Mouse (Mus musculus) lung, adult 2 months (tissue): ENCODE results near the gene Gm7247. TPM values are rescaled to one million over a fixed set of nuclear protein-coding genes. Genes with fewer than 3 reads are reported as not detected.

Source experiments
- DNase-seq: peaks from one replicate; pipeline ENCODE4 v3.0.0; 2022
- H3K4me1 ChIP-seq: fragments of 200-500 bp; 2 replicates; pipeline ENCODE4 v1.6.1; 2011; ENCODE audit warnings: low read length; ENCODE audit not compliant: control insufficient read depth, insufficient read depth
- H3K4me3 ChIP-seq: fragments of 200-500 bp; replicated peaks from 2 replicates; pipeline ENCODE3; 2011; ENCODE audit warnings: low read depth, mild to moderate bottlenecking, control low read depth, low read length; ENCODE audit errors: extremely low read depth
- CTCF ChIP-seq: fragments of 200-500 bp; IDR thresholded peaks from 2 replicates; pipeline ENCODE4 v1.5.1; 2011; ENCODE audit warnings: mild to moderate bottlenecking, low read length, control low read depth; ENCODE audit not compliant: insufficient read depth
- POLR2A ChIP-seq: fragments of 200-500 bp; IDR thresholded peaks from 2 replicates; pipeline ENCODE4 v1.6.1; 2011; ENCODE audit warnings: low read depth, mild to moderate bottlenecking, control low read depth, low read length, borderline replicate concordance; ENCODE audit errors: extremely low read depth
- WGBS: fragments of 180-500 bp; shearing (Covaris S2); methylation state at CpG from one replicate; pipeline ENCODE4 v1.1.7; 2018; 5-methylcytosine and 5-hydroxymethylcytosine counted together
- polyA plus RNA-seq: library from polyadenylated mRNA; depleted of rRNA; stranded (reverse); fragments of >200 nt; gene quantifications from 2 replicates; pipeline ENCODE4 v1.2.3, GENCODE M21; 2012; rRNA removed

Gene Gm7247
- polyA plus RNA-seq: not detected in 2 replicates

DNA sequence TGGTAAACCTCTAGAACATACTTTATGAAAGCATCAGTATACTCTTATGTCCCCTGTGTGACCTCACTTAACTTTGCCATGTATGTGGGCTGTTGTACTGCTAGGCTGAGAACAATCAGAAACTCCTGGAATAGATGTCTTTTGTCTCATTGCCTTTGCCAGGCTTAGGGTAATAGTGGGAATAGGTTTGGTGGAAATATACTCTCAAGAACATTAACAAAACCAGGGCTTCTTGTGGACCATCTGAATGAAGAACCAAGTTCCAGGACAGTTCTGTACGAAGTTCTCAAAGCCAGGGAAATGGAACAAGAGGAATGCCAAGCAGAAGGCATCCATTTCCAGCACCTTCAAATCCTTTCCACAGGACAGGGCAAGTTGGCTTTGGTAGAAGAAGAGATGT lies at the start of gene Gm7247:
Gm7247 (plus strand) TSS at position 301 of the 400 bp plus-strand sequence.
- Histone ChIP-seq H3K4me3 (no peak within 1 kb of the TSS), H3K4me1 (no peaks in the 10 kb centered on the region)
- 88% methylated on average over 1 of the region's 1 CpGs for WGBS
- no peak for TF ChIP-seq CTCF
- no peak for TF ChIP-seq POLR2A
- DNase-seq: no peak

- WGBS: 41% methylated on average over 1 of the region's 1 CpGs
- H3K4me3 ChIP-seq: no peak overlapping the region
- no peak for DNase-seq
- no peaks in the 10 kb centered on the region for H3K4me1 ChIP-seq
- TF ChIP-seq CTCF: no peak
- no peak for TF ChIP-seq POLR2A
Observed at GRCm38 (mm10) chr14:51324001-51324400, 37.6 kb upstream of the Gm7247 start.

DNA sequence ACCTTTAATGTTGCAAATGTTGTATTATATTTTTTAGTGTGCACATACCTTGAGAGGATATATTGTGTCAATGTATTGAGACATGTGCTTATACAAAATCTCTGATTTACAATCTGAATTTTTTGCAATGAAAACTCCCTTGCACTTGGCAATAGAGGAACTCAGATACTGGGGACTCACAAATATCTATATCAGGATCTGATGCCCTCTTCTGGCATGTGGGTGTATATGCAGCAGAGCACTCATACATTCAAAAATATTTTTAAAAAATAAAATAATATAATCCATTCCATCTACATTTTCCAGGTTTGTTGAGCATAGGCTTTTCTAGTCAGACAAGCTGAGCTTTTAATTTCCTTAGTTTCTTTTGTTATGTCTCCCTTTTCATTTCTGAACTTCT lies 15.5 kb upstream of the Gm7247 start:
- TF ChIP-seq POLR2A (no peak), CTCF (no peak)
- Histone ChIP-seq H3K4me1 (no peaks in the 10 kb centered on the region), H3K4me3 (no peak overlapping the region)
- DNase-seq: no peak

DNA sequence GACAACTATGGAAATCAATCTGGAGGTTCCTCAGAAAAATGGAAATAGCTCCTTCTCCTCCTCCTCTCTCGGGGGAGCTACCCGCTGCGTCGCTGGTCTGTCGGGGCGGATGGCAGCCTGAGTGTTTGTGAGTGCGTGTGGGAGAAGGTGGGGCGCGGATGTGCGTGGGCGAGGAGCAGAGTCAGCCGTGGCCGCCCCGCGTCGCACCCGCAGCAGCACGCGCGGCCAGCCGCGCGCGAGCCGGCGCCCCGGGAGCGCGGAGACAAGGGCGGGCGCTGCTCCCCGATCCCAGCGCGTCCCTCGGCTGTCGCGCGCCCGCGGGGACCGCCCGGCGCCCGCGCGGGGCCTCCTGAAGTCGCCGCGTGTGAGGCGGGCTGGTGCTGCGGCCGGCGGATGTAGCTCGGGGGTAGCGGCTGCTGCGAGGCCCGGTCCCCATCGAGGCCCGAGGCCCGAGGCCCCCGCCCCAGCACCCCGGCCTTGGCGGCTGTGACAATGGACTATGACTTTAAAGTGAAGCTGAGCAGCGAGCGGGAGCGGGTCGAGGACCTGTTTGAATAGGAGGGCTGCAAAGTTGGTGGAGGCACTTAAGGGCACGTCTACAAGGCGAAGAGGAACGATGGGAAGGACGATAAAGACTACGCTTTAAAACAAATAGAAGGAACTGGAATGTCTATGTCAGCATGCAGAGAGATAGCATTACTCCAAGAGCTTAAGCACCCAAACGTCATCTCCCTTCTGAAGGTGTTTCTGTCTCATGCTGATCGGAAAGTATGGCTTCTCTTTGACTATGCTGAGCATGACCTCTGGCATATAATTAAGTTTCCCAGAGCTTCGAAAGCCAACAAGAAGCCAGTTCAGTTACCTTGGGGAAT lies 3.2 kb upstream of the Gm7247 start:
- DNase-seq: no peak
- 5% methylated on average over 71 of the region's 75 CpGs for WGBS
- TF ChIP-seq CTCF: no peak
- no peak for TF ChIP-seq POLR2A
- no peaks in the 10 kb centered on the region for H3K4me1 ChIP-seq
- H3K4me3 ChIP-seq: no peak overlapping the region

- Histone ChIP-seq H3K4me1 (no peaks in the 10 kb centered on the region), H3K4me3 (no peak overlapping the region)
- 92% methylated on average over 20 of the region's 20 CpGs for WGBS
- no peak for DNase-seq
- TF ChIP-seq POLR2A (no peak), CTCF (no peak)
Observed at GRCm38 (mm10) chr14:51382805-51383204, 21.2 kb downstream of the Gm7247 start.

- DNase-seq: no peak
- Histone ChIP-seq H3K4me1 (no peaks in the 10 kb centered on the region), H3K4me3 (no peak overlapping the region)
- TF ChIP-seq POLR2A (no peak), CTCF (no peak)
- 94% methylated on average over 10 of the region's 10 CpGs for WGBS
Observed at GRCm38 (mm10) chr14:51384351-51384750, 22.8 kb downstream of the Gm7247 start.

GRCm38 (mm10) chr14:51385741-51386140 lies 24.2 kb downstream of the Gm7247 start:
- WGBS: 75% methylated on average over 4 of the region's 4 CpGs
- TF ChIP-seq CTCF (no peak), POLR2A (no peak)
- H3K4me3 ChIP-seq: no peak overlapping the region
- no peak for DNase-seq
- H3K4me1 ChIP-seq: no peaks in the 10 kb centered on the region

- no peaks in the 10 kb centered on the region for H3K4me1 ChIP-seq
- no peak for TF ChIP-seq CTCF
- no peak for TF ChIP-seq POLR2A
- H3K4me3 ChIP-seq: no peak overlapping the region
- WGBS: 97% methylated on average over 8 of the region's 8 CpGs
- DNase-seq: no peak
Observed at GRCm38 (mm10) chr14:51387768-51388167, 26.2 kb downstream of the Gm7247 start.

DNA sequence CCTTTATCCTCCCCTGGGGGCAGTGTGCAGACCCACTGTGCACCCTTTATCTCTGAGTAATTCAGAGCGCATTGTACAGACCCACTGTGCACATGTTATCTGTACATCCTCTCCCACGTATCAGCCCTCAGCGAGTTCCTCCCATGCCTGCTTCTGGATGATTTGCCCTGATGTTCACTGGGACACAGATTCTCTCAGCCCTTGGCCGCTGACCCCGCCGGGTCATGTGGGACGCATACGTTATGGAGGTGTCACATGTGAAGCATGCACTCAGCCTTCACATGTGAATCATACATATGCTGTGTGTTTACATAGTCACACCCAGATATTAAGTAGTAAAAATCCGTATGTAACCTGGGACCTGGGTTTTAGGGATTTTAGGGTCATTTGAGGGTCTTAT lies 26.7 kb downstream of the Gm7247 start:
- Histone ChIP-seq H3K4me3 (no peak overlapping the region), H3K4me1 (no peaks in the 10 kb centered on the region)
- no peak for DNase-seq
- no peak for TF ChIP-seq CTCF
- 90% methylated on average over 9 of the region's 9 CpGs for WGBS

DNA sequence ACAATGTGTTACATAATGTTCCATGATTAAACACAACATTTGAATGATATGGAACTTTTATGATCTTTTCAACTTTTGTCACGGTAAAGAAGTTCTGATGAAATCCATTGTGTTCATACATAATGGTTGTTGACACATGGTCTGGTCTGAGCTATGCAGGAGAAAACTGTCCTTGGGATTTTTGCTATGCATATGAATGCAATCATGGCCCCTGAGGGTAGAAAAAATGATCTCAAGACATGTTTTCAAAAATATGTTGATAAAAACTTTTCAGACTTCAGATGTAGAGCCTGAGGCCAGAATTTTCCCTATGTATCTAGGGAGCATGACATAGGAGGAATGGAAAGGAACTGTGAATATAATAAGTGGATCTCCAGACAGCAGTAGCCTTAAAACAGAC lies 49.0 kb downstream of the Gm7247 start, which contains the start of gene Vmn2r88:
Vmn2r88 (plus strand) TSS at position 301 of the 400 bp plus-strand sequence.
- H3K4me1 ChIP-seq: no peaks in the 10 kb centered on the region
- DNase-seq: no peak
- H3K4me3 ChIP-seq: no peak within 1 kb of the TSS
- 73% methylated on average over 1 of the region's 1 CpGs for WGBS
- TF ChIP-seq POLR2A: no peak
- no peak for TF ChIP-seq CTCF
